Mouse (Mus musculus): ENCODE results near the gene Gm47791. TPM values are rescaled to one million over a fixed set of nuclear protein-coding genes. Genes with fewer than 3 reads are reported as not detected.

The Gm47791 gene
- total RNA-seq (2023), result not detected

DNA sequence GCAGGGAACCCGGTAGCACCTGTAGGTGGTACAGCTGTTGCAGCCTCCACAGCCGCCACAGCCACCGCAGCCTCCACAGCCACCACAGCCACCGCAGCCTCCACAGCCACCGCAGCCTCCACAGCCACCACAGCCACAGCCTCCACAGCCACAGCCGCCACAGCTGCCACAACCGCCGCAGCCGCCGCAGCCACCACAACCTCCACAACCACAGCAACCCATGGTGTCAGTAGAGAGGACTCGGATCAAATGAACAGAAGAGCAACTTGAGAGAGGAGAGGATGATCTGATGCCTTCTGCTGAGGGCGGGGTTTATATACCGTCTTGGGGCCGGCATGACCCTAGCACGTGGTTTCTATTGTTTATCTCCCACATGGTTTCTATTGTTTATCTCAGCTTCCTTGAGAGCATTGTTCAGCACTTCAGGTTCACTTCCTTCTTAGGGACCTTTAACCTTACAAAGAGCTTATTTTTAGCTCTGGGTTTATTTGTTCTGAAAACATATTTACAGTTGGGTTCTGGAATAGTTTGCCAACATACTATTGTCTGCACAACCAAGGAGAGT lies at the start of gene Gm47791:
TSS of gene Gm47791 (minus strand) at position 222 of the 565 bp plus-strand sequence.

DNA sequence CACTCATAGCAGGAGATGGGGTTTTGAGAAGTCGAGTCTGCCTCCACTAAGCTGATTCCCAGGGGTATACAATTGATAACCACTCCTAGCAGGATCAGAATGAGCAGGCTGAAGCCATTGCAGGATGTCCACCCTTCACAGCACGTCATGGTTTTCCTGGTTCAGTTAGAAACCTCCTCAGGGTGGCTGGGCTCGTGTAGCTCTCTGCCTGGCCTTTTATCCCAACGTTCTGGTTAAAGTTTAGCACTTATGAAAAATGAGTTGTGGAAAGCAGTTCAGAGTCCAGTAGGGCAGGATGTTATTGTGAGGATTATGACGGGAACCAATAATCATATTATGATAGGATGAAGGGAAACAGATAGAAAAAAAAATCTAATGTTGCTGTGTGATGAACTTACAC lies 2.8 kb downstream of the Gm47791 start, which contains the start of gene Tm4sf20:
TSS of gene Tm4sf20 (minus strand) at position 193 of the 400 bp plus-strand sequence.

DNA sequence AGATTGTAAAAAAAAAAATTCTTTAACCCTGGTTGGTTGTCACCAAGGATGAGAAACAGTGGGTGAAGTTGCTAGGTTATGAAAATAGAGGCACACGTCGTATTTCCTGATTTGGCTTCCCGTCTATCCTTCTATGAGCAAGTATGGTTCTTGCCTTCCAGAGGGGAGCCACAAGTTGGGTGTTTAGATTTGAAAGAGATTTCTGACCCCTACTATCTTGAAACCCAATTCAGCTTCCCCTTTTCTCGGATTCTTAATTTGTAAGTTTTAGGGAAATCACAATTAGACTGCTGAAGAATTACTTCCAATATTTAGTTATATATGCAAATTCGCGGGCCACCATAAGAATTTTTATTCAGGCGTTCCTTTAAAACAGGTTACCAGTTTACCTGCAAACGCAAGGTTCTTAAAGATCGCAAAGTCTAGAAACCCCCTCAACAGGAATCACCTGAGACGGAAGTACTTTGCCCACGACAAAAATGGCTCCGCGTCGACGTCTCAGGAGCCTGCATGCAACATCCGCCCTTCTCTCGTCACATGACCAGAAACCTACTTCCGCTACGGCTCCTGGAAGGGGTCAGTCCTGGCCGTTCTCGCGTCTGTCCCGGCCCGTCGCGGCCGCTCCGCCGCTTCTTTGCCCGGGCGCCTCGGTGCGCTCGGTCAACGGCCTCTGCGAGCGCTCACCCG lies 46.6 kb downstream of the Gm47791 start, which contains the start of gene Mff:
TSS of gene Mff (plus strand) at position 552 of the 687 bp plus-strand sequence.

Other genes starting within 250 kb of the Gm47791 start
- gene Col4a4, start 184.4 kb downstream of the Gm47791 start, total RNA-seq (2023), result 0.09 TPM
- not detected for gene Col4a3, start 184.3 kb downstream of the Gm47791 start, total RNA-seq (2023)
- 93.6 TPM for gene Mff, start 46.4 kb downstream of the Gm47791 start, total RNA-seq (2023)
- not detected for gene Tm4sf20, start 2.8 kb downstream of the Gm47791 start, total RNA-seq (2023)
- 102 TPM for gene Agfg1, start 68.2 kb upstream of the Gm47791 start, total RNA-seq (2023)
- 5.9 TPM for gene A030005L19Rik, start 142.1 kb upstream of the Gm47791 start, total RNA-seq (2023)
- 0.77 TPM for gene A030014E15Rik, start 153.7 kb upstream of the Gm47791 start, total RNA-seq (2023)
- gene Gm6217, start 160.2 kb upstream of the Gm47791 start, total RNA-seq (2023), result not detected
- gene A030003K21Rik, start 172.1 kb upstream of the Gm47791 start, total RNA-seq (2023), result not detected
- not detected for gene Gm7544, start 184.8 kb upstream of the Gm47791 start, total RNA-seq (2023)
- not detected for gene Gm47955, start 189.0 kb upstream of the Gm47791 start, total RNA-seq (2023)
- gene Gm47959, start 229.3 kb upstream of the Gm47791 start, total RNA-seq (2023), result not detected